Mouse (Mus musculus): ENCODE measurements around the gene Fsd1.

The Fsd1 gene

GRCm38 (mm10) chr17:56009088-56009961 lies 23.0 kb downstream of the Fsd1 start:
- DNase-seq (ENCODE audit: low spot score in 2 of 2), result peak; percentile 92 to 93

- no peak for DNase-seq (ENCODE audit: low spot score in 2 of 2)
Observed at GRCm38 (mm10) chr17:56009962-56010240, 23.6 kb downstream of the Fsd1 start.

- no peak for DNase-seq (ENCODE audit: low spot score in 2 of 2)
Observed at GRCm38 (mm10) chr17:56010255-56010654, 23.9 kb downstream of the Fsd1 start.

- DNase-seq (ENCODE audit: low spot score in 2 of 2), result peak; percentile 70 to 82
Observed at GRCm38 (mm10) chr17:56010681-56011080, 24.4 kb downstream of the Fsd1 start.

GRCm38 (mm10) chr17:56011441-56011840 lies 25.1 kb downstream of the Fsd1 start:
- DNase-seq (ENCODE audit: low spot score in 2 of 2), result no peak

GRCm38 (mm10) chr17:56015293-56015692 lies 29.0 kb downstream of the Fsd1 start:
- DNase-seq (ENCODE audit: low spot score in 2 of 2), result no peak

GRCm38 (mm10) chr17:56016382-56016781 lies 30.1 kb downstream of the Fsd1 start:
- DNase-seq (ENCODE audit: low spot score in 2 of 2), result no peak

GRCm38 (mm10) chr17:56016793-56017785 lies 30.8 kb downstream of the Fsd1 start:
- DNase-seq (ENCODE audit: low spot score in 2 of 2), result no peak

GRCm38 (mm10) chr17:56017848-56018247 lies 31.5 kb downstream of the Fsd1 start:
- no peak for DNase-seq (ENCODE audit: low spot score in 2 of 2)

- DNase-seq (ENCODE audit: low spot score in 2 of 2), result peak; percentile 68 to 71
Observed at GRCm38 (mm10) chr17:56018347-56019131, 32.2 kb downstream of the Fsd1 start.

GRCm38 (mm10) chr17:56020400-56021084 lies 34.2 kb downstream of the Fsd1 start:
- DNase-seq (ENCODE audit: low spot score in 2 of 2), result no peak

GRCm38 (mm10) chr17:56021161-56021910 lies 35.0 kb downstream of the Fsd1 start:
- peak; percentile 76 to 82 for DNase-seq (ENCODE audit: low spot score in 2 of 2)

GRCm38 (mm10) chr17:56022131-56022988 lies 36.1 kb downstream of the Fsd1 start:
- no peak for DNase-seq (ENCODE audit: low spot score in 2 of 2)

- DNase-seq (ENCODE audit: low spot score in 2 of 2), result no peak
Observed at GRCm38 (mm10) chr17:56022989-56023290, 36.6 kb downstream of the Fsd1 start.

GRCm38 (mm10) chr17:56023386-56023785 lies 37.1 kb downstream of the Fsd1 start:
- peak in 1 of 2 experiments; percentile 2 for DNase-seq (ENCODE audit: low spot score in 2 of 2)

- DNase-seq (ENCODE audit: low spot score in 2 of 2), result peak in 1 of 2 experiments; percentile 1
Observed at GRCm38 (mm10) chr17:56024476-56024875, 38.2 kb downstream of the Fsd1 start.

- DNase-seq (ENCODE audit: low spot score in 2 of 2), result peak in 1 of 2 experiments; percentile 1
Observed at GRCm38 (mm10) chr17:56024931-56025330, 38.6 kb downstream of the Fsd1 start.

- peak in 1 of 2 experiments; percentile 2 for DNase-seq (ENCODE audit: low spot score in 2 of 2)
Observed at GRCm38 (mm10) chr17:56026303-56026702, 40.0 kb downstream of the Fsd1 start.

GRCm38 (mm10) chr17:56026881-56027280 lies 40.6 kb downstream of the Fsd1 start:
- DNase-seq (ENCODE audit: low spot score in 2 of 2), result no peak
